Mouse (Mus musculus) forebrain, embryonic 13.5 days (tissue): Measurements from ENCODE around the gene Acp2. TPM values are rescaled to one million over a fixed set of nuclear protein-coding genes. Genes with fewer than 3 reads are reported as not detected.

ENCODE experiments used
- polyA plus RNA-seq: library from polyadenylated mRNA; unstranded; fragments of >200 nt; fragmentation: Nextera tagmentation; extraction: Ambion mirVana; gene quantifications from 2 replicates; pipeline ENCODE4 v1.2.1, GENCODE M21; 2015

The Acp2 gene
- polyA plus RNA-seq, 1 experiment from 2014 or later, result 30.2 TPM

Other genes starting within 250 kb of the Acp2 start
- 0.72 and 1.8 TPM in 2 replicates for gene Rapsn, start 167.3 kb upstream of the Acp2 start, polyA plus RNA-seq
- gene Psmc3, start 148.9 kb upstream of the Acp2 start, polyA plus RNA-seq, result 276 and 277 TPM in 2 replicates
- gene Slc39a13, start 132.5 kb upstream of the Acp2 start, polyA plus RNA-seq, result 19.7 and 21.0 TPM in 2 replicates
- gene Spi1, start 120.5 kb upstream of the Acp2 start, polyA plus RNA-seq, result 2.5 and 2.8 TPM in 2 replicates
- gene Mybpc3, start 84.7 kb upstream of the Acp2 start, polyA plus RNA-seq, result 0.23 TPM in 1 of 2 replicates, not detected in the other
- gene Madd, start 19.0 kb upstream of the Acp2 start, polyA plus RNA-seq, result 34.1 and 38.5 TPM in 2 replicates
- 1.4 and 1.9 TPM in 2 replicates for gene Nr1h3, start 51 bp upstream of the Acp2 start, polyA plus RNA-seq
- 11.8 and 12.0 TPM in 2 replicates for gene Ddb2, start 34.1 kb downstream of the Acp2 start, polyA plus RNA-seq
- 23.4 and 26.5 TPM in 2 replicates for gene Pacsin3, start 53.1 kb downstream of the Acp2 start, polyA plus RNA-seq
- 78.4 and 84.3 TPM in 2 replicates for gene Arfgap2, start 62.1 kb downstream of the Acp2 start, polyA plus RNA-seq
- gene 1110051M20Rik, start 241.8 kb downstream of the Acp2 start, polyA plus RNA-seq, result 137 and 149 TPM in 2 replicates